Mouse (Mus musculus) left cerebral cortex, postnatal 25 days (tissue): ENCODE results near the gene Cmtm5. TPM values are rescaled to one million over a fixed set of nuclear protein-coding genes. Genes with fewer than 3 reads are reported as not detected.

ENCODE experiments used
- DNase-seq, 2 experiments: peaks; one replicate each; pipeline ENCODE4 v3.0.0; 2022; ENCODE audit warnings: low spot score in 2 of 2, mixed read lengths in 1 of 2
- intact Hi-C: fragments of 180-260 bp; cut with DNase I; formaldehyde crosslinking; loops from one replicate; pipeline ENCODE4 v1.15.1; 2025
- total RNA-seq, 2 experiments: library from RNA; stranded (reverse); gene quantifications; 2 replicates each; pipeline ENCODE4 v1.2.3; 2021

Cmtm5 gene
- 10 to 100 TPM; 48.1 to 63.0 TPM for total RNA-seq

- peak; percentile 42 to 75 for DNase-seq
- intact Hi-C loops, result no loop called here
Observed at GRCm38 (mm10) chr14:54935904-54936830, at the start of gene Cmtm5. TSS of gene Cmtm5 (plus strand) at chr14:54936261.

- DNase-seq, result no peak
- intact Hi-C loops, result loop anchor here (5.0 kb wide), 1 partner anchor 200 kb away; the partner anchor contains the start of genes Thtpa and Zfhx2
Observed at GRCm38 (mm10) chr14:54892200-54892599, 43.9 kb upstream of the Cmtm5 start, which contains the start of gene Pabpn1. TSS of gene Pabpn1 (plus strand) at chr14:54892500.

DNA sequence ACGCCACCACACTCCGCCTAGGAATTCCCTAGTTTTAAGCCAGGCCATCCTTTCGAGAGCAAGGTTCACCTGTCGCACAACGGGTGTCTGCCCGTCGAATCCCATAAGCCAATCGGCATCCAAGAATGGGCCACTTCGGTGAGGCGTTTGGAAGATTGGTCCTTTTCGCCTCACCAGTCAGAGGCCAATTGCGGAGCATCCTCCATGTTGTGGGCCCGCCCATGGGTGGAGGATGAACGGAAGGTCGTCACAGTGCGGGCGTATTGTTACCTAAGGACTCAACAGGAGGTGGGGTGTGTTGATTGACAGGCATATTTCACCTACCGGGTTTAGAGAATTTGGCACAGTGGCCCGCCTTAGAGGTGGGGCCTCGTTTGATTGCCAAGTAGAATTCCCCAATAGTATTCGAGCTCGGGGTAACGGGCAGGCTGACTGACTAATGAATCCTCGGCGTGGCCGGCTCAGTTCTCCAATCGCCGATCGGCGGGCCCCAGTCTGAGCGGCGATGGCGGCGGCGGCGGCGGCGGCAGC is 42.3 kb upstream of the Cmtm5 start:
- intact Hi-C loops, result loop anchor here (1.0 to 5.0 kb wide), 2 partner anchors 46 to 199 kb away; partner anchors contain the start of genes Thtpa and Zfhx2
- peak; percentile 98 to 100 for DNase-seq

GRCm38 (mm10) chr14:54894296-54895151 is 41.5 kb upstream of the Cmtm5 start:
- intact Hi-C loops, result loop anchor here (1.0 to 5.0 kb wide), 2 partner anchors 45 to 198 kb away; partner anchors contain the start of genes Thtpa and Zfhx2
- no peak for DNase-seq

DNA sequence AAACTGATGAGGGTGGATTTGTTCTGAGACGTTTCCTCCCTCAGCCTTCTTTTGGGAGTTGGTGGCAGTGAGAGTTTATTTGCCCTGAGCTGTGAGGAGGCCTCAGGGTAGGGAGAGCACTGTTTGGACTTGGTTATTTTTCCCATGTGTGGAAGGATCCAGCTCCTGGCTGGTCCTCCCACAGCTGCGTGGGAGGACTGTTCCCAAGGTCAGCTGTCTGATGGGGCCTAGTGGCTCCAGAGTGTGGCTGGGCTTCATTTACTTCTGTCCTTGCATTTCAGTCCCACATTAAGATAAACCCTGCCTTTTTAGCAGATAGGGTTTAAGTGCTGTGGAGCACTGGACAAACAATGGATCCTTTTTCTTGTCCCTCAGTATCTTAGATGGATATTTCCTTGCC is 38.6 kb upstream of the Cmtm5 start:
- intact Hi-C loops, result no loop called here
- no peak for DNase-seq

DNA sequence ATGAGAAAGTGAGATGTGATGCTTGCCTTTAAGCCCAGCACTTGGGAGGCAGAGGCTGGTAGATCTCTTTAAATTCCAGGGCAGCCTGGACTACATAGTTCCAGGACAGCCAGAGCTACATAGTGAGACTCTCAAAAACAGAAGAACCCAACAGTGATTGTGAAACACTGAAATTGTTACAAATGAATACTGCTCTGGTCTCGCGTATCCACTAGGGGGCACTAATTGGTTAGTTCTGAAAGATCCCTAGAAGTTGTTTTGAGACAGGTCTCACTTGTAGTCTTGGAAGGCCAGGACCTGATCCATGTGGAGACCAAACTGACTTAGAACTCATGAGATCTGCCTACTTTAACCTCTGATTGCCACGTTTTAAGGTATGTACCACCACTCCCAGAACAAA is 35.7 kb upstream of the Cmtm5 start:
- intact Hi-C loops, result loop anchor here (1.0 to 5.0 kb wide), 3 partner anchors 39 to 197 kb away; no protein-coding TSS in a partner anchor
- DNase-seq, result peak; percentile 79 to 90

DNA sequence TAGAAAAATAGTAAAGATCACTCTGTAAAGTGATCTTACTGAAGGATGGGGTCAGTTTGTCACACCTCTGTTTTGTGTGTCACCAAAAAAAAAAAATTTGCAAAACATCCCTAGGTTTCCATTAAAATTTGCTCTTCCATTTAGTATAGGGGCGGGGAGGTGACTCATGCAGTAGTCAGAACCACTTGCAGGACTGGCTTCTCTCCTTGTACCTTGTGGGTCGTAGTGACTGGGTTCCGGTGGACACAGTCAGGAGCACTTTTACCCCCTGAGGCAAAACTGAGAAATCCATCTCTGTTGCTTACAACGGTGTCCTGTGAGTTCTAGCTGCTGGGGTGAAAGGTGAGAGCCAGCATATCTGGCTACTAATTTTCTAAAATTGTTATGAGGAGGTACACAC is 32.4 kb upstream of the Cmtm5 start:
- intact Hi-C loops, result loop anchor here (5.0 kb wide), 1 partner anchor 194 kb away; no protein-coding TSS in a partner anchor
- DNase-seq, result no peak

DNA sequence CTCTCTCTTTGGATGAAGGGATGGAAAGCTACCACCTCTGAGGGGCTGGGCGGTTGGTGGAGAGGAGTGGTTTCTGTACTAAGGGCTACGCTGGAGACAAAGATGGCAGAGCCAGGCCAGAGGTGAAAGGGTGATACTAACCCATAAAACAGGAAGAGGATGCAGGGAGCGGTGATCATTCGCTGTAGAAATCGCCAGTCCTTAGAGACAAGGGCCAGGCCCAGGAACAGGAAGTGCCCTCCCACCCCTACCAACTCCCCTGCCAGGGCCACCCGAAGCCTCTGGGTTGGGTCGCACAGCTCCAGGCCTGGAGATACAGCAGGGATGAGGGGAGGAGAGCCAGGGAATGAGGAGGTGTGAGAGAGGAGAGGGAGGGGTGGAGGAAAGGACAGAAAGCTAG is 27.4 kb upstream of the Cmtm5 start:
- intact Hi-C loops, result no loop called here
- DNase-seq, result no peak

GRCm38 (mm10) chr14:54912109-54912850 is 23.8 kb upstream of the Cmtm5 start:
- intact Hi-C loops, result loop anchor here (5.0 kb wide), 1 partner anchor 180 kb away; the partner anchor contains the start of genes Thtpa and Zfhx2
- no peak for DNase-seq

DNA sequence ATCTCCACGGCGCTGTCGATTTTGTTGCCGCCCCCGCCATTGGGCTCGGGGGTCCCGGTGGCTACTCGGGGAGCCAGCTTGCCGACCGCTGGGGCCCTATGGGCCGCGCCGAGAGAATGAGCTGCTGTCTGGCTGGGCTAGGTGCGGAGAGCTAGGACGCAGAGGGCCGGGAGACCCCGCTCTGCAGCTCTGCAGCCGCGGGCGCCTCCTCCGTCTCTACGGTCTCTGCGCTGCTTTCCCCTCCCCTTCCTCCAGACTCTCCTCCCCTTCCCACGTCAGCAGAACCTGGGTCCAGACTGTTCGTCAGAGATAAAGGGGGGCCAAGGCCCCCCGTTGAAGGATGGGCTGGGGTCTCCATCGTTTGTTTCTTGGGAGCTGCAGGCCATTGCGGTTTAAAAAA is 23.2 kb upstream of the Cmtm5 start, which contains the start of gene Slc22a17:
Slc22a17 (minus strand) TSS at position 247 of the 400 bp plus-strand sequence.
- peak; percentile 83 to 89 for DNase-seq
- intact Hi-C loops, result loop anchor here (5.0 kb wide), 1 partner anchor 179 kb away; the partner anchor contains the start of genes Thtpa and Zfhx2

- intact Hi-C loops, result loop anchor here (5.0 kb wide), 1 partner anchor 179 kb away; the partner anchor contains the start of genes Thtpa and Zfhx2
Observed at GRCm38 (mm10) chr14:54913343-54913742, 22.7 kb upstream of the Cmtm5 start.

GRCm38 (mm10) chr14:54920076-54920685 is 15.9 kb upstream of the Cmtm5 start:
- no peak for DNase-seq
- intact Hi-C loops, result no loop called here

More at GRCm38 (mm10) chr14:54913343-54913742, 22.7 kb upstream of the Cmtm5 start:
- DNase-seq, result peak in 1 of 2 experiments; percentile 33

DNA sequence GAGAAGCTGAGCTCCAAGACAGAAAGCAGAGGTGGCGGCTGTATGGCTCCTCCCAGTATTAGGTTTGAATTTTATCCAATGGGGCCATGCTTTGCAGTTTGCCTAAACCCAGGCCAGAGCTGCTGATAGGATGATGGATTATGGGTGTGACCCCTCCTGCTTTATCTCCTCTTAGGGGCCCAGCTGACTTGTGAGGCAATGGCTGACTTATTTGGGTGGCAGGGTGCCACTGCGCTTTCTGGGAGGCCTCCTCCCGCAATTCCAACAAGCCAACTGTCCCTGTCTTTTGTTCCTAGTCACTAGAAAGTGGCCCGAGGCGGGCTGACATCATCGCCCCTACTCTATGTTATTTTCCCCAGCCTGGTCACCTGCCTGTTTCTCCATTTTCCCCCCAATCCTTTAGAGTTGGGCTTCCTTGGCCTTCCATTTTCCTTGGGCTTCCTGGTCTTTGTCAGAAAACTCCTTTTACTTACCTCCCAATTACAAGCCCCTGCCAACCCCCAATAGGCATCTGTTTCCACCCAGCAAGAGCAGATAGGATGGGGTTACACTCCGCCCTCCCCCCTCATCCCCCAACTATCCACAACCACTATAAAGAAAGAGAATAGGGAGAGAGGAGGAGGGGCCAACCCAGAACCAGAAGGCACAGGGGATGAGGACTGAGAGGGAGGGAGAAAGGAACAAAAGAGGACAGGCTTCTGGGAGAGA is 11.3 kb upstream of the Cmtm5 start:
- intact Hi-C loops, result no loop called here
- no peak for DNase-seq

GRCm38 (mm10) chr14:54925349-54926342 is 10.4 kb upstream of the Cmtm5 start, which contains the start of gene Efs:
TSS of gene Efs (minus strand) at chr14:54926126.
- intact Hi-C loops, result no loop called here
- DNase-seq, result peak; percentile 30 to 48

GRCm38 (mm10) chr14:54926401-54927158 is 9.5 kb upstream of the Cmtm5 start:
- DNase-seq, result peak; percentile 35 to 36
- intact Hi-C loops, result no loop called here

DNA sequence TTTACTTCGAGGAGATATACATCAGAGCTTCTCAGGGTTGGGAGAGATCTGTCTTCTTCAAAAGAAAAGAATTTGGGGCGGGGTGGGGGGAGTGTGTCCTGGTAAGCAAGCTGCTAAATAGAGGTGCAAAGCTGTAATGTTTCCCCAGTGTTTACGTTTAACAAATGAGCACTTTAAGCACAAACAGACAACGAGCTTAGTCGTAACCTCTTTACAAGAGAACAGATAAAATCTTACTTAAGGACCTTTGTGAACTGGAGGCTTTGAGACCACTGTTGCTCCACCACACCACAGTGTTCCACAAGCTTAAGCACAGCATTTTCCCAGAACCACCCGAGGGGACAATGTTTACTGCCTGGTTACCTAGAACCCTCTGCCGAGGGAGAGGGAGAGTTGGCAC is 8.8 kb upstream of the Cmtm5 start:
- intact Hi-C loops, result no loop called here
- no peak for DNase-seq
